Mouse (Mus musculus) kidney, adult 11 months (tissue): ENCODE results near the gene Fcrlb.

Experiments
- DNase-seq: peaks from one replicate; pipeline ENCODE4 v3.0.0; 2022

Gene Fcrlb

GRCm38 (mm10) chr1:170868107-170868904 is 44.4 kb downstream of the Fcrlb start:
- DNase-seq: peak; percentile 78

GRCm38 (mm10) chr1:170867691-170868105 is 45.0 kb downstream of the Fcrlb start, which contains the start of gene Atf6:
TSS of gene Atf6 (minus strand) at chr1:170867771.
- DNase-seq: peak; percentile 95

- no peak for DNase-seq
These were observed 45.6 kb downstream of the Fcrlb start for GRCm38 (mm10) chr1:170866992-170867690.

DNA sequence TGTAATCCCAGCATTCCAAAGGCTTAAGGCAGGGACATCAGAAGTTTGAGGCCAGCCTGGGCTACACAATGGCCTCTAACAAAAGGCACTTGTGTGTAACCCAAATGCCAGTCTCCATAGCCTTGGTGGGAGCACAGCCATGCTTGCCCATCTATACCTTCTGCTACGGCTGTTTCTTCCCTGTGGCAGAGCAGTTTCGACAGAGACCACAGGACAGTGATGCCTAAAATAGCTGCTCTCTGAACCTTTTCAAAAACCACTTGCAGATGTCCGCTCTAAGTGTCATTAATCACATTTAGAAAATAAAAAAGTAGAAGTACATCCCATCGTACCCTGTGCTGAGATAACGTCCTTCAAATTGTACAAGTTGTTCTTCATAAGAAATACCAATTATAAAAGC is 47.3 kb downstream of the Fcrlb start:
- no peak for DNase-seq

DNA sequence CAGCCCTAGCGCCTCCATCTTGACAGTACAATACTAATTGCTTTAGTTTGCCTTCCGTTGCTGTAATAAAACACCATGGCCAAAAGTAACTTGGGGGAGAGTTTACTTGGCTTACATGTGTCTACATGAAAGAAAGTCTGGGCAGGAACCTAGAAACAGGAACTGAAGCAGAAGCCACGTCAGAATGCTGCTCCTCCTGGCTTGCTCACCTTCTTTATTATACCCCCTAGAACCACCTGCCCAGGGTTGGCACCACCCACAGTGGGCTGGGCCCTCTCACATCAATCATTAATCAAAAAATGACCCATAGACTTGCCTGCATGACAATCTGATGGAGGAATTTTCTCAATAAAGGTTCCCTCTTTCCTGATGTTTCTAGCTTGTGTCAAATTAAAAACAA is 48.0 kb downstream of the Fcrlb start:
- DNase-seq: no peak

DNA sequence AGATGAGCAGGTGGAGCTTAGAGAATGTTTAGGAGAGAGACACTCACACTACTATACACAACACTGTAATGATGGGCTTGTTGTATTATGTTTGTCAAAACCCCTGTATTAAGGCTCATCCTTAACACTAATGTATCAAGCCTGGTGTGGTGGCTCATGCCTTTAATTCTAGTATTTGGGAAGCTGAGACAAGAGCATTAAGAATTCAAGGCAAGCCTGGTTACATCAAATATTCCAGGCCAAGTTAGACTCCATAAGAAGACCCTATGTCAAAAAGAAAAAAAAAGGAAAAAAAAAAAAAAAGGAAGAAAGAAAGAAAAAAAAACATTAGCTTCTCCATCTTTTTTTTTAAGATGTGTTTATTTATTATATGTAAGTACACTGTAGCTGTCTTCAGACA is 48.5 kb downstream of the Fcrlb start:
- no peak for DNase-seq

DNA sequence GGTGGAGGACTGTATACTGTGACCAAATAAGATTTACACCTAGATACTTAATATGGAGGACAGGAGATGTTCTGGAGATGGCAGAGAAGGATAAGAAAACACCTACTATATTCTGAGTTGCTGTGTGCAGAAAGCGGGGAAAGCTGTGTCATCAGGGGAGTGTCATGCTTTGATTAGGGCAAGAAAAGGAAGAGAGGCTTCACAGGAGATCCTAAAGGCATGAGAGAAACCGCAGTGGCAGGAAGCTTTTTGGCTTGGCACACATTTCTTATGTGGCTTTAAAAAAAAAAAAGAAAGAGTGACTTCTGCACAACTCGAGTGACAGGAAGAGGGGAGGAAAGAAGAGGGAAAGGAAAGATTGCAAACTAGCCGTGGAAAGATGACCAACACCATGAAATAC is 49.7 kb downstream of the Fcrlb start:
- no peak for DNase-seq

DNA sequence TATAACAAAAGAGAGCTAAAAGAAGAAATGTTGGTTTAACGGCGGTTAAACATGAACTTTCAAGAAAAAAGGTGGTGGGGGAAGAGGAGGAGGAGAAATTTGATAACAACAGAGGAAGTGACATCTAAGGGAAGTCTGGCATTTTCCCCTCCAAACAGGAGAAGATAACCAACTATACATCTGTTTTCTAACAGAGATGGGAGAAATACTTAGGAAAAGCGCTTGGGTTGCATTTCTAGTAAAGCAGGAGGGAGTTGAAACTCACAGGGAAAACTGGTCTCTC is 50.4 kb downstream of the Fcrlb start:
- DNase-seq: no peak

DNA sequence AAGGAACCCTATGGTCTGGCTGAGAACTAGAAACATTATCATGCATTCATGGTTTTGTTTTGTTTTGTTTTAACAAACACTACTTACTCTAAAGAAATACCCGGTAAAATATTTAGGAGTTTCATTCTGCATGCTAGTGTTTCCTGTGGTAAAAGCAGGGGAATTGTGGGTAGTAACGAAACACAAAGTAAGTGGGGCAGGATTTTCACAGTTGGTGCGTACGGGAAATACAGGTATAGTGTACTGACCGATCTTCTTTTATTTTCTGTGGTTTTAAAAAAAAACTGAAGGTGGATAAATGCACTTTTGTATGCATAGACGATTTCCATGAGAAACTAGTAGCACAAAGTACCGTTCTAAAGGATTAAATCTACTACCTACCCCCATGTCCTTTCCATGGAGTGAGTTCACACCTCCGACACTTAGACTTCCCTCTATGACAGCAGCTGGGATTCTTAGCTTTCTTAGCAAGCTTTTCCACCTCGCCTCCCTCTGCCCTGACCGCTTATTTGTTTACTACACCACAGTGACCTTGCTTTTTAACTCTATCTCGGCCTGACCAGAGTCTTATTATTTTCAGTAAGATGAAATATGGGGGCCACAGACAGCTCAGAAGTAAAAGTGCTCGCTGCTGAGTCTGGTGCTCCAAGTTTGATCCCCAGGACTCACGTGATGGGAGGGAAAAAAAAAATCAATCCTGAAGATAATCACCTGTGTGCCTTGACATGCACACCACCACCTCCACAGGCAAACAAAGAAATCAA is 50.9 kb downstream of the Fcrlb start:
- no peak for DNase-seq

- DNase-seq: no peak
These were observed 53.9 kb downstream of the Fcrlb start for GRCm38 (mm10) chr1:170858872-170859271.

DNA sequence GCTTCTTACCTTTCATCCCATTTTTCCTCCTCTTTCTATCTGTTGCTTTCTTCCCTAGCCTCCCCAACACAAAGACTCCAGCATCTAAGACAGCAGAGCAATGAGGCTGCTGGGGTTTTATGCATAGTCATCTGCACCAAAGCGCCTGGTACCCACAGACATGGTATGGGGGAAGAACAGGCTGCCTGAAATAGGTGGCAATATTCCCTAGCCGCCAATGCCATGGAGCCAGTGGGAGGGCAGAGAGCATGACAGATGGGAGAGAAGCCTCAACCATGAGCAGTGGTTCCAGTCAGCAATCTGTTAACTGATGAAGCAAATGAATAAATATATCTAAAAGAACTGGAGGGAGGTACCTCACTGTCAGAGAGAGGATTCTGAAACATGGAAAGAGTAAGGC is 55.4 kb downstream of the Fcrlb start:
- DNase-seq: no peak
